Mouse (Mus musculus): ENCODE measurements around the gene Pdlim5. TPM values are rescaled to one million over a fixed set of nuclear protein-coding genes. Genes with fewer than 3 reads are reported as not detected.
"Not testable (repeated sequence)": the region's sequence is repeated elsewhere in the genome, so short reads cannot be mapped to it uniquely, and the experiment has no call there.

Pdlim5 gene
- 100 to 1,000 TPM in 10 of 26 experiments, 10 to 100 TPM in 16; 63.0 to 291 (median 90.9) TPM for total RNA-seq (2018; cell fraction: chromatin; rRNA removed)
- 10 to 100 TPM; 38.5 to 72.2 (median 47.6) TPM for total RNA-seq (2018; cell fraction: cytosol; rRNA removed)
- 100 to 1,000 TPM in 6 of 26 experiments, 10 to 100 TPM in 20; 50.4 to 171 (median 76.1) TPM for total RNA-seq (2018; cell fraction: nucleus; rRNA removed)
- 24.0 to 43.7 TPM (median 39.2 TPM) in 3 replicates for polyA plus RNA-seq (2018)

DNA sequence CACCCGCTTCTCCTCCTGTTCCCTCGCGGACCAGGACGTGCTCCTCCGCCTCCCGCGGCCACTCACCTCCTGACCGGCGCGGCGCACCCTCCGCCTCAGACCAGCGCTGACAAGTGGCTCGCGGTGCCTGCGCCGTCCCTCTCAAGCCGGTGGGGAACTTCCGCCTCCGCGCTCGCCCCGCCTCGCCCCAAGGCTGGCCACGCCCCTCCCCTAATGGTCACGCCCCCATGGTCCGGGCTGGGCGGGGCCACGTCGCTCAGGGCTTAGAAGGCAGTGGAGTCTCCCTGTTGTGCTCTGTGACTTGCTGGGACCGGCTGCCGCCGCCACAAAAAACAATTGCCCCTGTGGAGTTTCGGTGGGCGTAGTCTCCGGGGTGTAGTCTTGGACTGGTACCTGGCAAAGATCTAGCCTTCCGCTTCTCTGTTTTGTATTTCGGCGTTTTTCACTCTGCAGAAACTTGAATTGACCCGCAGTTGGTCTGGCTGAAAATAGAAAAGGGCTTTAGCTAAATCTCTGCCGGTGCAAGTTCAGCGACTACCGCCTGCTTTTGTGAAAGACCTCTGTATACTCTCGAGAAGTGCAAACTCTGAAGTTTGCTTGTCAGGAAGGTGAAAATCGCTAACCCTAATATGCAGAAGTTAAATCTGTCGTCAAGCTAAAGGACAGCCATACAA is at the start of gene Pdlim5:
Gene Pdlim5, minus strand, starts transcription at position 177 of the 674 bp plus-strand sequence.
- WGBS (ENCODE audit: missing documents), result under 1% methylated on average over 41 of the region's 46 CpGs
- peaks cover 34% of the 10 kb centered on the region for H3K79me2 ChIP-seq (ENCODE audit: inconsistent target)

DNA sequence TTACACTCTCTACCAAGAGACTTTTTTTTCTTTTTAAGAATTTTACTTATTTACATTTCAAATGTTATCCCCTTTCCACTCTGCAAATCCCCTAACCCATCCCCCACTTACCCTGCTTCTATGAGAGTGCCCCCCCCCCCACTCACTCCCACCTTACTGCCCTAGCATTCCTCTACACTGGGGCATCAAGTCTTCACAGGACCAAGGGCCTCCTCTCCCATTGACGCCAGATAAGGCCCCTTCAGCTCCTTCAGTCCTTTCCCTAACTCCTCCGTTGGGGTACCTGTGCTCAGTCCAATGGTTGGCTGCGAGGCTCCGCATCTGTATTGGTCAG is 48.2 kb upstream of the Pdlim5 start:
- H3K4me3 ChIP-seq (ENCODE audit: inconsistent target), result no peak overlapping the region
- no peak overlapping the region for H3K27ac ChIP-seq
- H3K79me2 ChIP-seq (ENCODE audit: inconsistent target), result no peaks in the 10 kb centered on the region
- H3K36me3 ChIP-seq (ENCODE audit: inconsistent target), result no peaks in the 10 kb centered on the region
- 58% methylated on average over 4 of the region's 4 CpGs for WGBS (ENCODE audit: missing documents)

More for the DNA sequence above, at the start of gene Pdlim5:
- Histone ChIP-seq H3K4me3 (ENCODE audit: inconsistent target) (peak within 1 kb of the TSS; percentile 62), H3K27ac (peak within 1 kb of the TSS; percentile 88), H3K36me3 (ENCODE audit: inconsistent target) (peaks cover 8% of the 10 kb centered on the region; the same call in 1 of the 2 replicates)

- 10% methylated on average over 12 of the region's 12 CpGs for WGBS (ENCODE audit: missing documents)
- no peak overlapping the region for H3K27ac ChIP-seq
- H3K79me2 ChIP-seq (ENCODE audit: inconsistent target), result no peaks in the 10 kb centered on the region
- H3K36me3 ChIP-seq (ENCODE audit: inconsistent target), result no peaks in the 10 kb centered on the region
- no peak overlapping the region for H3K4me3 ChIP-seq (ENCODE audit: inconsistent target)
These were observed 47.7 kb upstream of the Pdlim5 start for GRCm38 (mm10) chr3:142443006-142443709.

DNA sequence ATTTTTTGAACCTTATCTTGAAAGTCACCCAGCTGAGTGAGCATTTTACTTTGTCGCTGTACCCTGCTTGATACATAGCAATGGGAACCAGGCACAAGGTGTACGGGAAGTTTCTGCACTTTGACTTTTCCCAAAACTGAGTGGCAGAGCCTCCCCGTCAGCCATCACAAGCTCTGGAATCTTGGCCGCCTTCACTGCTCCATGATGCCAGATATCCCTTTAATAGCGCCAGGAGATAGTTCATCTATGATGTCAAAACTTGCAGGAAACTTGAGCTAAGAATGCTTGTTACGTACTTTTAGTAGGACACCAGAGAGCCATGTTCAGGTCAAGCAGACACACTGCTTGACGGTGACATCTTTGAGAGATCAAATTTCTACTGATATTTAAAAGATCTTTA is 46.7 kb upstream of the Pdlim5 start:
- no peak overlapping the region for H3K4me3 ChIP-seq (ENCODE audit: inconsistent target)
- H3K27ac ChIP-seq, result no peak overlapping the region
- H3K36me3 ChIP-seq (ENCODE audit: inconsistent target), result no peaks in the 10 kb centered on the region
- no peaks in the 10 kb centered on the region for H3K79me2 ChIP-seq (ENCODE audit: inconsistent target)
- WGBS (ENCODE audit: missing documents), result 93% methylated on average over 7 of the region's 7 CpGs

GRCm38 (mm10) chr3:142441142-142441541 is 45.6 kb upstream of the Pdlim5 start:
- Histone ChIP-seq H3K4me3 (ENCODE audit: inconsistent target) (no peak overlapping the region), H3K36me3 (ENCODE audit: inconsistent target) (no peaks in the 10 kb centered on the region)
- 80% methylated on average over 5 of the region's 5 CpGs for WGBS (ENCODE audit: missing documents)

GRCm38 (mm10) chr3:142440191-142440590 is 44.7 kb upstream of the Pdlim5 start:
- Histone ChIP-seq H3K4me3 (ENCODE audit: inconsistent target) (no peak overlapping the region), H3K79me2 (ENCODE audit: inconsistent target) (no peaks in the 10 kb centered on the region), H3K27ac (no peak overlapping the region), H3K36me3 (ENCODE audit: inconsistent target) (no peaks in the 10 kb centered on the region)
- WGBS (ENCODE audit: missing documents), result 46% methylated on average over 4 of the region's 4 CpGs

More at GRCm38 (mm10) chr3:142441142-142441541, 45.6 kb upstream of the Pdlim5 start:
- Histone ChIP-seq H3K27ac (no peak overlapping the region), H3K79me2 (ENCODE audit: inconsistent target) (no peaks in the 10 kb centered on the region)

- H3K79me2 ChIP-seq (ENCODE audit: inconsistent target), result no peaks in the 10 kb centered on the region
- 16% methylated on average over 7 of the region's 7 CpGs for WGBS (ENCODE audit: missing documents)
- no peak overlapping the region for H3K4me3 ChIP-seq (ENCODE audit: inconsistent target)
- no peak overlapping the region for H3K27ac ChIP-seq
- no peaks in the 10 kb centered on the region for H3K36me3 ChIP-seq (ENCODE audit: inconsistent target)
These were observed 44.1 kb upstream of the Pdlim5 start for GRCm38 (mm10) chr3:142439591-142440093.

DNA sequence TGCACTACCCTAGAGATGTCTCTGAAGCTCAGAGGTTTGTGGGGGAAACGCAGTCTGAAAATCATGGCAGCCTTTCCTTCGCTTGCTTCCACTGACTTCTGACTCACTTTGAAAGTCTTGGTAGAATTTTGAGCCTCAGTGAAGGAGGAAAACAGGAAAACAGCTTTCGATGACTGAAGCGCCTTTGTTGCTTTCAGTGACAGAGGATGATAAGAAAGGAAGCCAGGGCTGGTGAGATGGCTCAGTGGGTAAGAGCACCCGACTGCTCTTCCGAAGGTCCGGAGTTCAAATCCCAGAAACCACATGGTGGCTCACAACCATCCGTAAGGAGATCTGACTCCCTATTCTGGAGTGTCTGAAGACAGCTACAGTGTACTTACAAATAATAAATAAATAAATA is 43.1 kb upstream of the Pdlim5 start:
- not testable (repeated sequence) for H3K36me3 ChIP-seq (ENCODE audit: inconsistent target); H3K27ac ChIP-seq; H3K79me2 ChIP-seq (ENCODE audit: inconsistent target); H3K4me3 ChIP-seq (ENCODE audit: inconsistent target)
- WGBS (ENCODE audit: missing documents), result 87% methylated on average over 8 of the region's 8 CpGs

DNA sequence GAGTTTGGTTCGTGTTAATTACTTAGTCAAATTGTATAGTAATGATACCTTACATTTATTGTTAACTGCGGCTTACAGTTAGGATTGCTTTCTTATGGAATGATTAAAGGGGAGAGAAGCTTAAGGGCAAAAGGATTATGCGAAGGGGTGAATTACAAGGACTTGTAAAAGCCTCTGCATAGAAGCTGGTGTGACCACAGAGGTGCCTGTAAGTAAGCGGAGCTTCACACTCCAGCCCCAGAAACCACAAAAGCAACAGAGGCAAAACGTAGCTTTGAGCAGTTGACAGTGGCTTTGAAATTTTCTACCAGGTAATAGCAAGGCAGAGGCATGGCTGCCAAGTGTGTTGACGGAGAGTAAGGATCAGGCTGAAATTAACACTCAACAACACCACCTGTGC is 41.3 kb upstream of the Pdlim5 start:
- no peak overlapping the region for H3K4me3 ChIP-seq (ENCODE audit: inconsistent target)
- no peak overlapping the region for H3K27ac ChIP-seq
- no peaks in the 10 kb centered on the region for H3K79me2 ChIP-seq (ENCODE audit: inconsistent target)
- 41% methylated on average over 6 of the region's 6 CpGs for WGBS (ENCODE audit: missing documents)
- no peaks in the 10 kb centered on the region for H3K36me3 ChIP-seq (ENCODE audit: inconsistent target)

- WGBS (ENCODE audit: missing documents), result 81% methylated on average over 5 of the region's 5 CpGs
- no peaks in the 10 kb centered on the region for H3K79me2 ChIP-seq (ENCODE audit: inconsistent target)
- H3K36me3 ChIP-seq (ENCODE audit: inconsistent target), result no peaks in the 10 kb centered on the region
- H3K4me3 ChIP-seq (ENCODE audit: inconsistent target), result no peak overlapping the region
- H3K27ac ChIP-seq, result no peak overlapping the region
These were observed 40.7 kb upstream of the Pdlim5 start for GRCm38 (mm10) chr3:142436212-142436611.

DNA sequence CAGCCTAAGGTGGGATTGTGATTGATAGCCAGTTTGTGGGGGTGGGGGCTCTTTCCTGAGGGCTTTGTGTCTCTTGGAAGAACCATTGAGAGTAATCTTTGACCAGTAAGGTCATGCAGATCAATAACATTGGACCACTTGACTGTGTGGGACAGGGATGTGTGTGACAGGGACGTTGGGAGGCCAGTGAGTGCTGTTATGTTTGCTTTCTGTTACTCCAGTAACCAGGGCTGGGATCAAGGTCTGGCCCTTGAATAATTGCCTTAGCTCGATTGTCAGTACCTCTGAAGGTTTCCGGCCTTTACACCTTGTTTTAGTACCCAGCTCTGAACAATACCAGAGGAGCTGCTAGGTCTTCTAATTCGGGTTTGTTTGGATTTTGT is 39.3 kb upstream of the Pdlim5 start:
- Histone ChIP-seq H3K4me3 (ENCODE audit: inconsistent target) (no peak overlapping the region), H3K36me3 (ENCODE audit: inconsistent target) (no peaks in the 10 kb centered on the region), H3K27ac (no peak overlapping the region), H3K79me2 (ENCODE audit: inconsistent target) (no peaks in the 10 kb centered on the region)
- WGBS (ENCODE audit: missing documents), result 97% methylated on average over 4 of the region's 4 CpGs

DNA sequence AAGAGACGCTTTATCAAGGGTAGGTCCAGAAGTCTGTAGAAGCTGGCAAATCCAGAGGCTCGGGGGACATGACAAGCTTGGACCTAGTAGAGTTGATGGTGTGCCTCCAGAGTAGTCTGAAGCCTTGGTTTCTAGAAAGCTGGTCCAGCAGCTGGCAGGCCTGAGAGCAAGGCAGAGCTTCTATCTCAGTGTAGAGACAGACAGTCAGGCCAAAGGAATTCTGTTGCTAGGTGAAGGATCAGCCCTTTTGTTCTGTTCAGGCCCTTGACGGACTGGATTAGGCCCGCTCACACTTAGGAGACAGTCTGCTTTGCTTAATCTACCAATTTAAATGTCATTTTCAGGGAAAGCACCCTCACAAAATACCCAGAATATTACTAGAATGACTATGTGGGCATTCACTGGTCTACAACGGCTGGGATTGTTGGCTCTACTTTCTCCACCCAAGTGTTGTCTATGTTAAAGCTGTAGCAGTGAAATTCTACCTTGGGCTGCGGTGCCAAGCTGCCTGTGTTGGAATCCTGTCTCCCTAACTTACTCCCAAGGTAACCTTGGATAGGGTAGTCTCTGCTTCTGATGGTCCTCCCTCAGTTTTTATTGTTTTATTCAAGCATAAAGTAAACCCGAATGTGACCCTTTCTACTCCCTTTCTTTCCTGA is 38.8 kb upstream of the Pdlim5 start:
- WGBS (ENCODE audit: missing documents), result 93% methylated on average over 7 of the region's 7 CpGs
- Histone ChIP-seq H3K79me2 (ENCODE audit: inconsistent target) (no peaks in the 10 kb centered on the region), H3K36me3 (ENCODE audit: inconsistent target) (no peaks in the 10 kb centered on the region), H3K4me3 (ENCODE audit: inconsistent target) (no peak overlapping the region), H3K27ac (no peak overlapping the region)

GRCm38 (mm10) chr3:142431481-142431880 is 36.0 kb upstream of the Pdlim5 start:
- 89% methylated on average over 3 of the region's 3 CpGs for WGBS (ENCODE audit: missing documents)
- no peaks in the 10 kb centered on the region for H3K79me2 ChIP-seq (ENCODE audit: inconsistent target)
- H3K27ac ChIP-seq, result no peak overlapping the region
- no peak overlapping the region for H3K4me3 ChIP-seq (ENCODE audit: inconsistent target)
- no peaks in the 10 kb centered on the region for H3K36me3 ChIP-seq (ENCODE audit: inconsistent target)

GRCm38 (mm10) chr3:142430048-142430447 is 34.6 kb upstream of the Pdlim5 start:
- H3K4me3 ChIP-seq (ENCODE audit: inconsistent target), result no peak overlapping the region
- no peak overlapping the region for H3K27ac ChIP-seq
- no peaks in the 10 kb centered on the region for H3K36me3 ChIP-seq (ENCODE audit: inconsistent target)
- 84% methylated on average over 4 of the region's 4 CpGs for WGBS (ENCODE audit: missing documents)
- H3K79me2 ChIP-seq (ENCODE audit: inconsistent target), result no peaks in the 10 kb centered on the region

DNA sequence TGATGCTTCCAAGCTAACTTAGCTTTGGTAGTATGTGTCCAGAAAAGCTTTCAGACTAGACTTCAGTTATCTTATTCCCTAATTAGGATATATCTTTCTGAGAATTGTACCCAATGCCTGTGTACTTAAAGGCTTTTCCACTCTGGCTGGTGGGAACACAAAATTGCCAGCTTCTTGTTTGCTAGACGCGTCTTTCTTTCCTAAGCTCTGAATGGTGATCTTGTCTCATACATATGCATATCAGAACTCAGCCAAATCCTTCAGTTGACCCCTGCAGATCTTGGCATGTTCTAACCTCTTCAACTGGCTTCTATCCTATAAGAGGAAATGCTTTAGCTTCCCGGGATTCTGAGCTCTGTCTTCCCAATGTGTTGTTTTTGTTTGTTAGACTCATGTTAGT is 31.3 kb upstream of the Pdlim5 start:
- Histone ChIP-seq H3K4me3 (ENCODE audit: inconsistent target) (no peak overlapping the region), H3K36me3 (ENCODE audit: inconsistent target) (no peaks in the 10 kb centered on the region)
- 87% methylated on average over 3 of the region's 3 CpGs for WGBS (ENCODE audit: missing documents)

More for the DNA sequence above, 31.3 kb upstream of the Pdlim5 start:
- no peak overlapping the region for H3K27ac ChIP-seq
- H3K79me2 ChIP-seq (ENCODE audit: inconsistent target), result no peaks in the 10 kb centered on the region

Data from macrophage (primary cell).